Mouse (Mus musculus) erythroblast, embryonic 14.5 days (primary cell): Measurements from ENCODE around the gene Vmn1r55.

Source experiments
- GATA1 ChIP-seq: IDR thresholded peaks from 2 replicates; pipeline ENCODE4 v1.6.1; 2012; ENCODE audit warnings: low read length, inconsistent platforms, mixed read lengths
- TAL1 ChIP-seq: IDR thresholded peaks from 3 replicates; pipeline ENCODE4 v1.6.1; 2012; ENCODE audit warnings: low read length, inconsistent platforms, mixed read lengths

GRCm38 (mm10) chr7:5081241-5081640 lies 68.2 kb downstream of the Vmn1r55 start:
- peak; percentile 55; the same call in 1 of the 2 replicates for TF ChIP-seq GATA1
- TF ChIP-seq TAL1 = peak; percentile 42; the same call in 2 of the 3 replicates
